Mouse (Mus musculus) ES-E14 (cell line): ENCODE results near the gene Cdyl.

Source experiments
- CHD2 ChIP-seq: IDR thresholded peaks from 2 replicates; pipeline ENCODE4 v1.6.1; 2014; ENCODE audit warnings: mild to moderate bottlenecking, low read depth, low read length, inconsistent platforms
- MAFK ChIP-seq: IDR thresholded peaks from 2 replicates; pipeline ENCODE4 v1.6.1; 2014; ENCODE audit warnings: mild to moderate bottlenecking, low read depth, low read length, inconsistent platforms; ENCODE audit not compliant: insufficient read depth

DNA sequence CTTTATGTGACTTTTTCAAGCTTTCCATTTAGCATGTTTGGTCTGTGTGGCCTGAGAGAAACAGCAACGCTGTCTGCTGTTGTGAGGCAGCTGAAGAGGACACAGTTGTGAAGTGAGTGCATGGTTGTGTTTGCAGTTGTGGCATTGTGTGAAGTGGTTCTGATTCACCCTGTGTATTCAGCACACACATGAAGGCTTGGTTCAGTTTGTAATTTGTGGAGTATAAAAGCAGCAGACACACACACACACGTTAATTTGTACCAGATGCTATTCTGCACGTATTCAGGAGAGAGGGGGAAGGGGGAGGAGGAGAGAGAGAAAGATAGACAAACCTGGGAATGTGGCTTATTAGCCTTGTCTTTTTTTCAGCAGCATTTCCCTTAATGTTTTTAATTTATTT, 146.1 kb downstream of the Cdyl start:
- TF ChIP-seq CHD2 (no peak), MAFK (no peak)
